Mouse (Mus musculus) natural killer cell, adult 2 months (primary cell): ENCODE measurements around the gene Nqo2.

ENCODE experiments used
- DNase-seq, 2 experiments: peaks; one replicate each; pipeline ENCODE4 v3.0.0; 2022; ENCODE audit warnings: low spot score in 2 of 2

Nqo2 gene

DNA sequence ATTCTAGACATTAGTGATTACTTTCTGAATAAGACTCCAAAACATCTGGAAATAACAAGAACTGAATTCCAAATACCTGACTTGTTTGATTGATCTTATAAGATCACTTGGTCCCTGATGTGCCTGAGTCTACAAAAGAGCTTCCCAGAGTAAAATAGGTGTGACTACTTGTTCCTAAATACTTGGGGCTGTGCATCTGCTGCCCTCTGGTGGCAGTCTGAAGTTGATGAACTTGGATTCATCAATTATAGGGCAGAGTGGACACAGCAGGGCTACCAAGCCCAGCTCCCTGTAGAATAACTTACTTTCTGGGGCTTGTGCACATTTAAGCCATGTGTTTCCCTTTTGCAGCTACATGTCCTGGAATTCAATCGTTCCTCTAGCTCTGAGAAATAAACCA lies 30.7 kb downstream of the Nqo2 start:
- peak; percentile 19 to 47 for DNase-seq

GRCm38 (mm10) chr13:34002058-34003006 lies 37.8 kb downstream of the Nqo2 start, which contains the start of the genes Ripk1 and Serpinb6a:
Gene Ripk1, plus strand, starts transcription at chr13:34002363.
Gene Serpinb6a, minus strand, starts transcription at chr13:34002794.
- peak; percentile 86 to 90 for DNase-seq

GRCm38 (mm10) chr13:34003058-34003457 lies 38.6 kb downstream of the Nqo2 start:
- DNase-seq, result peak; percentile 33 to 43

GRCm38 (mm10) chr13:34007234-34007633 lies 42.7 kb downstream of the Nqo2 start:
- DNase-seq, result no peak

DNA sequence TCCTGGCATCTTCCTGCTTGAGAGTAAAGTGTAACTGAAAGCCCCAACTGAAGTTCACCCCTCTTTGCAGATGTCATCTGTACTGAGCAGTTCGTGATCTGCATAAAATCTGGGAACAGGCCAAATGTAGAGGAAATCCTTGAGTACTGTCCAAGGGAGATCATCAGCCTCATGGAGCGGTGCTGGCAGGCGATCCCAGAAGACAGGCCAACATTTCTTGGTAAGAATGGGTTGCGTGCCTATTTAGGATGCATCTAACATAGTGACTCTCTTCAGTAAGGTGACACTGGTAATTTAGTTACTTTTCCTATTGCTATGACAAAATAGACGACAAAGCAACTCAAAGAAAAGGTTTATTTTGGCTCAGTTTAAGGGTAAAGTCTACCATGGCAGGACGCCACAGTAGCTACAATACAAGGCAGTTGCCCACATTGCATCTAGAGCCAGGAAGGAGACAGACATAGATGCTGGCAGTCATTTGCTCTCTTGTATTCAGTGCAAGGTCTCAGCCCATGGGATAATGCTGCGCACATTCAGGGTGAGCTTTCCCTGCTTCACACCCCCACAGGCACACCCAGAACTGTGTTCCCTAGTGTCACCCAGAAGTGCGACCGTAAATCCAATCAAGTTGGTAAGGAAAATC lies 52.6 kb downstream of the Nqo2 start:
- no peak for DNase-seq

- no peak for DNase-seq
Observed at GRCm38 (mm10) chr13:34018521-34018920, 54.0 kb downstream of the Nqo2 start.

GRCm38 (mm10) chr13:34021998-34022397 lies 57.5 kb downstream of the Nqo2 start:
- no peak for DNase-seq

DNA sequence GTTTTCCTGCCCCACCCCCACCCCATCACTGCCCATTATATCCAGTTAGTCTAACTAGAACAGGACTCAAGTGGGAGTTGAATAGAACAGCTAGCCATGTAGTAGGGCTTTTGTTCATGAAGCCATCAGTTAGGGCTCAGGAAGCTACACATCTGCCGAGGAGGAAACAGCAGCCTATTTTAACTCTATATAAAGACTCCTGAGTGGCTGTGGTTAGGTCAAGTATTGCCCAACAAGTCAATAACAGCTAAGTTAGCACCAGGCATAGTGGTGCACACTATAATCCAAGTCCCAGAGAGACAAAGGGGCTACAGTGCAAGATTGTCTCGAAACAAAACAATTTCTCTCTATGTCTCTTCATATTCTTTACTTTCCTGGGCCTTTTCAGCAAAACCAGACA lies 67.6 kb downstream of the Nqo2 start:
- no peak for DNase-seq

- no peak for DNase-seq
Observed at GRCm38 (mm10) chr13:34035424-34035823, 70.9 kb downstream of the Nqo2 start.

GRCm38 (mm10) chr13:34036726-34037125 lies 72.2 kb downstream of the Nqo2 start:
- no peak for DNase-seq

- peak; percentile 75 to 84 for DNase-seq
Observed at GRCm38 (mm10) chr13:34037172-34038055, 72.9 kb downstream of the Nqo2 start, which contains the start of gene Bphl. Gene Bphl, plus strand, starts transcription at chr13:34037597.

- DNase-seq, result no peak
Observed at GRCm38 (mm10) chr13:34038056-34038432, 73.6 kb downstream of the Nqo2 start.
